Mouse (Mus musculus) kidney, adult 2 months (tissue): ENCODE data around the gene Npas3.

Experiments used
- CTCF ChIP-seq: fragments of 200-500 bp; conservative IDR thresholded peaks from 2 replicates; pipeline ENCODE4 v1.5.1; 2011; ENCODE audit warnings: low read depth, mild to moderate bottlenecking, control low read depth, low read length, moderate library complexity, mixed read lengths; ENCODE audit not compliant: insufficient read depth, insufficient read length
- POLR2A ChIP-seq: fragments of 200-500 bp; IDR thresholded peaks from one replicate; pipeline ENCODE4 v1.6.1; 2011; ENCODE audit warnings: low read depth, low read length, control low read depth

DNA sequence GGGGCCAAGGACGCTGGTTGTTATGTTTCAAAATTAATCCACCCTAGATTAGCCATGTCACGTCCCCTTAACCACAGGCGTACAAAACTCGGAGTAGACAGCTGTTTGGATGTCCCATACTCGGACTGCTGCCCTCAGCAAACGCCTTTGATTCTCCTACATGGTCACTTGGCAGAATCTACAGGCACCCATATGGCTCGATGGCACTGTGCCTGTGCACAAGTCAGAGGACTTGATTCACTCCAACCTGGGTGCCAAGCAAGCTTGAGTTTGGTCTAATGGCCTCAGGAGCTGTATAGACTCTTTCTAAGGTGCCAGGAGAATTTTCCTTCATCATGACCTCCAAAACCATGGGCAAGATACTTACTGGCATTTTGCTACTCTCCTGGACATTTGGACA, 363.6 kb downstream of the Npas3 start:
- TF ChIP-seq CTCF, result no peak
- no peak for TF ChIP-seq POLR2A
